Mouse (Mus musculus): ENCODE data around the gene Armh2.
A peak's percentile ranks its signal among the peaks of the same experiment; 100 is the strongest.

Armh2 gene

GRCm38 (mm10) chr13:24741028-24741427 is at the start of gene Armh2:
Gene Armh2, plus strand, starts transcription at chr13:24741232.
- DNase-seq, result no peak

- no peak for DNase-seq
Observed at GRCm38 (mm10) chr13:24693312-24693711, 47.7 kb upstream of the Armh2 start.

- DNase-seq, result no peak
Observed at GRCm38 (mm10) chr13:24698746-24699145, 42.3 kb upstream of the Armh2 start.

GRCm38 (mm10) chr13:24702128-24702527 is 38.9 kb upstream of the Armh2 start:
- no peak for DNase-seq

GRCm38 (mm10) chr13:24709656-24710396 is 31.2 kb upstream of the Armh2 start:
- DNase-seq, result no peak

GRCm38 (mm10) chr13:24710968-24711367 is 30.1 kb upstream of the Armh2 start:
- no peak for DNase-seq

GRCm38 (mm10) chr13:24712581-24713130 is 28.4 kb upstream of the Armh2 start:
- DNase-seq, result no peak

GRCm38 (mm10) chr13:24713434-24714000 is 27.5 kb upstream of the Armh2 start:
- DNase-seq, result peak; percentile 86 to 91

- DNase-seq, result no peak
Observed at GRCm38 (mm10) chr13:24714360-24714885, 26.6 kb upstream of the Armh2 start.

GRCm38 (mm10) chr13:24715601-24716000 is 25.4 kb upstream of the Armh2 start:
- no peak for DNase-seq

GRCm38 (mm10) chr13:24716441-24716840 is 24.6 kb upstream of the Armh2 start:
- DNase-seq, result no peak

- no peak for DNase-seq
Observed at GRCm38 (mm10) chr13:24717677-24718076, 23.4 kb upstream of the Armh2 start.

GRCm38 (mm10) chr13:24721502-24721901 is 19.5 kb upstream of the Armh2 start:
- DNase-seq, result no peak

GRCm38 (mm10) chr13:24723699-24724394 is 17.2 kb upstream of the Armh2 start:
- DNase-seq, result no peak

- DNase-seq, result no peak
Observed at GRCm38 (mm10) chr13:24724395-24724759, 16.7 kb upstream of the Armh2 start.

- DNase-seq, result no peak
Observed at GRCm38 (mm10) chr13:24729128-24729527, 11.9 kb upstream of the Armh2 start.

- DNase-seq, result no peak
Observed at GRCm38 (mm10) chr13:24734502-24734901, 6.5 kb upstream of the Armh2 start.

GRCm38 (mm10) chr13:24735608-24736131 is 5.4 kb upstream of the Armh2 start:
- DNase-seq, result no peak

- peak; percentile 10 to 29 for DNase-seq
Observed at GRCm38 (mm10) chr13:24747823-24748222, 6.8 kb downstream of the Armh2 start.

- DNase-seq, result no peak
Observed at GRCm38 (mm10) chr13:24750807-24751206, 9.8 kb downstream of the Armh2 start.

GRCm38 (mm10) chr13:24751396-24751795 is 10.4 kb downstream of the Armh2 start:
- no peak for DNase-seq

GRCm38 (mm10) chr13:24756756-24757155 is 15.7 kb downstream of the Armh2 start:
- DNase-seq, result no peak
